Mouse (Mus musculus) limb, embryonic 11.5 days (tissue): ENCODE results near the gene Atxn2l. TPM values are rescaled to one million over a fixed set of nuclear protein-coding genes. Genes with fewer than 3 reads are reported as not detected.
A peak's percentile ranks its signal among the peaks of the same experiment; 100 is the strongest.

Experiments used
- ATAC-seq: fragments of 200-750 bp; cut with Nextera tagmentation; 2 replicates; pipeline ENCODE4 v1.8.0; 2017; ENCODE audit warnings: low read depth; ENCODE audit not compliant: insufficient number of reproducible peaks, low FRiP score, low TSS enrichment
- DNase-seq: peaks from one replicate; pipeline ENCODE4 v3.0.0-alpha.2; 2015; ENCODE audit warnings: low spot score
- H3K27ac ChIP-seq: fragments of 300-500 bp; sonication (generic); replicated peaks from 2 replicates; pipeline ENCODE4 v1.5.1; 2014; ENCODE audit warnings: low read depth, mild to moderate bottlenecking, low read length
- H3K27me3 ChIP-seq: fragments of 300-500 bp; sonication (generic); 2 replicates; pipeline ENCODE4 v1.6.1; 2014; ENCODE audit warnings: mild to moderate bottlenecking, low read length, mixed read lengths; ENCODE audit not compliant: control insufficient read depth, insufficient read depth
- H3K36me3 ChIP-seq: fragments of 300-500 bp; sonication (generic); 2 replicates; pipeline ENCODE4 v1.6.1; 2014; ENCODE audit warnings: mild to moderate bottlenecking, low read length, moderate library complexity, mixed read lengths; ENCODE audit not compliant: control insufficient read depth, insufficient read depth
- H3K4me1 ChIP-seq: fragments of 300-500 bp; sonication (generic); 2 replicates; pipeline ENCODE4 v1.6.1; 2014; ENCODE audit warnings: low read length, mixed read lengths; ENCODE audit not compliant: control insufficient read depth, insufficient read depth
- H3K4me2 ChIP-seq: fragments of 300-500 bp; sonication (generic); 2 replicates; pipeline ENCODE4 v1.6.1; 2014; ENCODE audit warnings: low read depth, mild to moderate bottlenecking, moderate library complexity; ENCODE audit not compliant: severe bottlenecking
- H3K4me3 ChIP-seq: fragments of 300-500 bp; sonication (generic); 2 replicates; pipeline ENCODE4 v1.5.1; 2014; ENCODE audit warnings: low read depth, low read length
- H3K9ac ChIP-seq: fragments of 300-500 bp; sonication (generic); 2 replicates; pipeline ENCODE4 v1.6.1; 2014; ENCODE audit warnings: mild to moderate bottlenecking, low read length
- H3K9me3 ChIP-seq: fragments of 300-500 bp; sonication (generic); 2 replicates; pipeline ENCODE4 v1.6.1; 2016; ENCODE audit warnings: low read length; ENCODE audit not compliant: control insufficient read depth
- WGBS: fragments of 180-500 bp; shearing (Covaris S2); extraction: QIAGEN DNeasy Blood & Tissue Kit; methylation state at CpG from one replicate; pipeline ENCODE4 v1.1.7; 2014; 5-methylcytosine and 5-hydroxymethylcytosine counted together
- polyA plus RNA-seq: library from polyadenylated mRNA; unstranded; fragments of >200 nt; fragmentation: Nextera tagmentation; extraction: Ambion mirVana; gene quantifications from 2 replicates; pipeline ENCODE4 v1.2.1, GENCODE M21; 2014

Gene Atxn2l
- polyA plus RNA-seq, 1 experiment from 2014 or later = 62.0 TPM

GRCm38 (mm10) chr7:126464121-126464520 is 39.1 kb downstream of the Atxn2l start:
- H3K36me3 ChIP-seq = peaks cover 14% of the 10 kb centered on the region
- no peaks in the 10 kb centered on the region for H3K9me3 ChIP-seq
- WGBS = 41% methylated on average over 4 of the region's 4 CpGs
- H3K4me2 ChIP-seq = no peak overlapping the region
- no peak overlapping the region for H3K4me3 ChIP-seq
- no peak overlapping the region for H3K9ac ChIP-seq
- DNase-seq (no peak), ATAC-seq (no peak)
- H3K4me1 ChIP-seq = peaks cover 11% of the 10 kb centered on the region
- H3K27me3 ChIP-seq = no peaks in the 10 kb centered on the region
- no peak overlapping the region for H3K27ac ChIP-seq

GRCm38 (mm10) chr7:126463547-126463946 is 39.7 kb downstream of the Atxn2l start:
- H3K4me2 ChIP-seq = no peak overlapping the region
- no peak overlapping the region for H3K27ac ChIP-seq
- no peak for DNase-seq
- no peaks in the 10 kb centered on the region for H3K9me3 ChIP-seq
- no peaks in the 10 kb centered on the region for H3K27me3 ChIP-seq
- no peak for ATAC-seq
- H3K9ac ChIP-seq = no peak overlapping the region
- WGBS = 48% methylated on average over 4 of the region's 4 CpGs
- H3K4me3 ChIP-seq = no peak overlapping the region
- peaks cover 11% of the 10 kb centered on the region for H3K4me1 ChIP-seq
- peaks cover 9% of the 10 kb centered on the region; the same call in 1 of the 2 replicates for H3K36me3 ChIP-seq

- H3K4me2 ChIP-seq = peak within 1 kb of the TSS; percentile 1; the same call in 1 of the 2 replicates
These were observed 40.2 kb downstream of the Atxn2l start, which contains the start of gene Atp2a1 for GRCm38 (mm10) chr7:126463004-126463403. Gene Atp2a1, minus strand, starts transcription at chr7:126463108.

GRCm38 (mm10) chr7:126461626-126462025 is 41.6 kb downstream of the Atxn2l start:
- no peak for DNase-seq
- Histone ChIP-seq H3K4me1 (peaks cover 11% of the 10 kb centered on the region), H3K9ac (0 out of 2 replicates have a peak overlapping the region, but pooled peaks have one; percentile 7), H3K36me3 (no peaks in the 10 kb centered on the region), H3K4me3 (no peak overlapping the region), H3K27ac (0 out of 2 replicates have a peak overlapping the region, but pooled peaks have one; percentile 14), H3K4me2 (peak overlapping the region; percentile 1; the same call in 1 of the 2 replicates), H3K9me3 (no peaks in the 10 kb centered on the region), H3K27me3 (no peaks in the 10 kb centered on the region)
- no peak for ATAC-seq
- 57% methylated on average over 3 of the region's 3 CpGs for whole genome bisulfite sequencing

More at GRCm38 (mm10) chr7:126463004-126463403, 40.2 kb downstream of the Atxn2l start, which contains the start of gene Atp2a1:
- H3K4me1 ChIP-seq = peaks cover 11% of the 10 kb centered on the region
- H3K27ac ChIP-seq = 0 out of 2 replicates have a peak within 1 kb of the TSS, but pooled peaks have one; percentile 42
- ATAC-seq (no peak), DNase-seq (no peak)
- H3K27me3 ChIP-seq = no peaks in the 10 kb centered on the region
- H3K9me3 ChIP-seq = no peaks in the 10 kb centered on the region
- WGBS = 36% methylated on average over 5 of the region's 5 CpGs
- H3K4me3 ChIP-seq = peak within 1 kb of the TSS; percentile 8
- H3K36me3 ChIP-seq = peaks cover 6% of the 10 kb centered on the region; the same call in 1 of the 2 replicates
- H3K9ac ChIP-seq = no peak within 1 kb of the TSS

GRCm38 (mm10) chr7:126460623-126461399 is 42.4 kb downstream of the Atxn2l start:
- Histone ChIP-seq H3K4me2 (no peak overlapping the region), H3K9me3 (no peaks in the 10 kb centered on the region), H3K36me3 (no peaks in the 10 kb centered on the region), H3K27ac (0 out of 2 replicates have a peak overlapping the region, but pooled peaks have one; percentile 16), H3K4me3 (no peak overlapping the region), H3K9ac (peak overlapping the region; percentile 12; the same call in 1 of the 2 replicates), H3K4me1 (peaks cover 11% of the 10 kb centered on the region), H3K27me3 (no peaks in the 10 kb centered on the region)
- 42% methylated on average over 10 of the region's 10 CpGs for WGBS
- DNase-seq (peak; percentile 40), ATAC-seq (peak; percentile 28; the same call in 1 of the 2 replicates)

GRCm38 (mm10) chr7:126458844-126459618 is 44.2 kb downstream of the Atxn2l start:
- no peak overlapping the region for H3K9ac ChIP-seq
- peaks cover 11% of the 10 kb centered on the region for H3K4me1 ChIP-seq
- H3K36me3 ChIP-seq = no peaks in the 10 kb centered on the region
- 87% methylated on average over 11 of the region's 11 CpGs for WGBS
- H3K27ac ChIP-seq = no peak overlapping the region
- H3K9me3 ChIP-seq = no peaks in the 10 kb centered on the region
- no peak overlapping the region for H3K4me2 ChIP-seq
- ATAC-seq = no peak
- no peaks in the 10 kb centered on the region for H3K27me3 ChIP-seq
- H3K4me3 ChIP-seq = no peak overlapping the region
- no peak for DNase-seq

- H3K9ac ChIP-seq = no peak overlapping the region
- H3K4me1 ChIP-seq = peaks cover 11% of the 10 kb centered on the region
- no peaks in the 10 kb centered on the region for H3K36me3 ChIP-seq
- no peaks in the 10 kb centered on the region for H3K27me3 ChIP-seq
- no peak overlapping the region for H3K27ac ChIP-seq
- H3K9me3 ChIP-seq = no peaks in the 10 kb centered on the region
- H3K4me2 ChIP-seq = no peak overlapping the region
- WGBS = 73% methylated on average over 5 of the region's 5 CpGs
- DNase-seq (no peak), ATAC-seq (no peak)
- no peak overlapping the region for H3K4me3 ChIP-seq
These were observed 45.0 kb downstream of the Atxn2l start for GRCm38 (mm10) chr7:126458225-126458624.
